Mouse (Mus musculus): ENCODE data around the gene Gtf2h4. TPM values are rescaled to one million over a fixed set of nuclear protein-coding genes. Genes with fewer than 3 reads are reported as not detected.

Gene Gtf2h4
- total and polyA plus RNA-seq, 3 experiments, result 76.3 to 97.6 TPM; not detected in 1

DNA sequence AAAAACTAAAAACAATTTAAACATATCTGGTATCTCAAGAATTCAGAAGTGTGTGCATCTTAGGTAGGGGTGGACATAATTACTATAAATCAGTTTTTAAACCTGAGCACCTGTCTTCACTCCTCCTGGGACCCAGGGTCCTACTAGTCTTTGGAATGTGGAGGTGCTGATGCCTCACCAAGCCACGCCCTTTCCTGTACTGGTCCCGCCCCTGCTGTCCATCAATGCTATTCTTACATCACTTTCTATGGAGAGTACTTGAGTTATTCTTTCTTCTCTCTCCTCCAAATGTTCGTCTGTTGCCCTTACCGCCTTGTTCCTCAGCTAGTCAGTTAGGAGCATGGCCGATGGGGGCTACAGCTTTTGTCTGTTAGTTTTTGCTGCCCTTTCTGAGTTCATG lies 37.2 kb downstream of the Gtf2h4 start:
- Histone ChIP-seq H3K36me3 (ENCODE audit: control insufficient read depth in 1 of 2, insufficient read depth in 2 of 2, low read length in 2 of 2) (peaks cover 0 to 11% of the 10 kb centered on the region in 2 experiments; a peak in 2 of 4 replicates), H3K27me3 (ENCODE audit: control insufficient read depth in 1 of 2, insufficient read depth in 2 of 2, low read length in 2 of 2) (peaks cover under 1 to 3% of the 10 kb centered on the region in 2 experiments; a peak in 1 of 4 replicates), H3K4me3 (ENCODE audit: control insufficient read depth in 1 of 2, insufficient read depth in 1 of 2, low read depth in 2 of 2, low read length in 2 of 2) (no peak overlapping the region; a peak in 1 of 4 replicates)

DNA sequence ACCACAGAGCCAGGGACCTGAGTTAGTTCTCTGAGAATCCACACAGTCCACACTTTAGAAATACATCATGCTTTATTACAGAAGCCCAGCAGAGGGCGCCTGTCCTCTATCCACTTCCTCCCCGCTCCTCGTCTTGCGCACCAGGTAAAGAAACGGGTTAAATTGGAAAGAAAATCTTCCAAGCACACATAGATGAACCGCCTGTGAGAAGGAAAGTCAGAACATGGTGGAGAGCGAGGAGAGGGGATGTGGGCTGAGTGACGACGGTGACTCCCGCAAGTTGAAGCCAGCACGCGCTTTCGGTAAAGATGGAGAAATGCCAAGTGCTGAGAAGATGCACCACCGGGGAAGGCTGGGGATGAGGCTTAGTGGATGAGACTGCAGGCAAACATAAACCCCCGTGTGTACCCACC lies 37.8 kb downstream of the Gtf2h4 start:
- TF ChIP-seq POLR2AphosphoS2 (IDR thresholded peaks at IDR 0.05; ENCODE audit: low read length) (no peak), SMC3 (IDR thresholded peaks at IDR 0.05; ENCODE audit: low read depth, low read length) (peak; percentile 66), BHLHE40 (IDR thresholded peaks at IDR 0.05; ENCODE audit: borderline replicate concordance, low read depth, low read length) (no peak), MYC (IDR thresholded peaks at IDR 0.05; ENCODE audit: low read depth, low read length) (peak; percentile 21; the same call in 1 of the 2 replicates), ELF1 (IDR thresholded peaks at IDR 0.05; ENCODE audit: low read depth, low read length) (no peak), CTCF (IDR thresholded peaks at IDR 0.05 in 2 of 3, conservative IDR thresholded peaks at IDR 0.05 in 1 of 3; ENCODE audit: control insufficient read depth in 1 of 3, insufficient read depth in 1 of 3, low read depth in 2 of 3, low read length in 3 of 3, poor library complexity in 1 of 3, severe bottlenecking in 1 of 3) (peak; percentile 56 to 79 (median 69)), RAD21 (IDR thresholded peaks at IDR 0.05; ENCODE audit: low read depth, low read length) (peak; percentile 56), MEF2A (IDR thresholded peaks at IDR 0.05; ENCODE audit: extremely low read depth, insufficient replicate concordance, low read depth, low read length, poor library complexity, severe bottlenecking) (no peak), NELFE (IDR thresholded peaks at IDR 0.05; ENCODE audit: low read depth, low read length) (no peak)
- Histone ChIP-seq H3K27ac (ENCODE audit: control insufficient read depth, low read depth, low read length) (no peak overlapping the region), H3K27me3 (ENCODE audit: control insufficient read depth in 1 of 2, insufficient read depth in 2 of 2, low read length in 2 of 2) (0 out of 4 replicates have a peak, but pooled peaks cover 0 to 3% of the 10 kb centered on the region in 2 experiments), H3K79me2 (ENCODE audit: control insufficient read depth, insufficient read depth, low read length, poor library complexity) (no peaks in the 10 kb centered on the region), H3K4me3 (ENCODE audit: control insufficient read depth in 1 of 2, insufficient read depth in 1 of 2, low read depth in 2 of 2, low read length in 2 of 2) (peak overlapping the region; percentile 57 to 63), H3K9me3 (replicated peaks; ENCODE audit: insufficient read depth, low read length) (no peaks in the 10 kb centered on the region), H3K4me1 (ENCODE audit: control insufficient read depth in 1 of 2, insufficient read depth in 2 of 2, low read length in 2 of 2) (peaks cover 0 to 17% of the 10 kb centered on the region in 2 experiments; a peak in 2 of 4 replicates), H3K9ac (ENCODE audit: control insufficient read depth, low read depth, low read length, poor library complexity, severe bottlenecking) (peak overlapping the region; percentile 41), H3K36me3 (ENCODE audit: control insufficient read depth in 1 of 2, insufficient read depth in 2 of 2, low read length in 2 of 2) (peaks cover 0 to 11% of the 10 kb centered on the region in 2 experiments; a peak in 2 of 4 replicates)
- peak; percentile 86 for DNase-seq (ENCODE audit: low read depth, low spot score)

More for the DNA sequence above, 37.2 kb downstream of the Gtf2h4 start:
- no peaks in the 10 kb centered on the region for H3K9me3 ChIP-seq (replicated peaks; ENCODE audit: insufficient read depth, low read length)
- peak; percentile 75 for DNase-seq (ENCODE audit: low read depth, low spot score)
- no peak overlapping the region for H3K27ac ChIP-seq (ENCODE audit: control insufficient read depth, low read depth, low read length)
- H3K79me2 ChIP-seq (ENCODE audit: control insufficient read depth, insufficient read depth, low read length, poor library complexity), result no peaks in the 10 kb centered on the region
- no peak for TF ChIP-seq JUND (IDR thresholded peaks at IDR 0.05; ENCODE audit: low read depth, low read length)
- no peak for TF ChIP-seq MAZ (IDR thresholded peaks at IDR 0.05; ENCODE audit: low read depth, low read length)
- TF ChIP-seq ZMIZ1 (IDR thresholded peaks at IDR 0.05; ENCODE audit: low read depth, low read length), result no peak
- no peak for TF ChIP-seq SIN3A (IDR thresholded peaks at IDR 0.05; ENCODE audit: low read length)
- TF ChIP-seq MAX (IDR thresholded peaks at IDR 0.05; ENCODE audit: low read length), result no peak
- no peak for TF ChIP-seq POLR2AphosphoS5 (IDR thresholded peaks at IDR 0.05; ENCODE audit: borderline replicate concordance, low read depth, low read length)
- no peak for TF ChIP-seq CHD1 (IDR thresholded peaks at IDR 0.05; ENCODE audit: low read depth, low read length)
- no peak for TF ChIP-seq NRF1 (IDR thresholded peaks at IDR 0.05; ENCODE audit: insufficient read depth, low read depth, low read length, poor library complexity, severe bottlenecking)
- TF ChIP-seq GATA1 (IDR thresholded peaks at IDR 0.05; ENCODE audit: low read depth, low read length), result no peak
- TF ChIP-seq POLR2A (IDR thresholded peaks at IDR 0.05; ENCODE audit: control insufficient read depth in 1 of 2, insufficient read depth in 1 of 2, low read depth in 1 of 2, low read length in 2 of 2, poor library complexity in 1 of 2), result no peak
- no peak for TF ChIP-seq E2F4 (IDR thresholded peaks at IDR 0.05; ENCODE audit: borderline replicate concordance, low read depth, low read length)
- TF ChIP-seq ZC3H11A (IDR thresholded peaks at IDR 0.05; ENCODE audit: low read depth, low read length), result no peak
- TF ChIP-seq USF1 (IDR thresholded peaks at IDR 0.05; ENCODE audit: low read depth, low read length), result no peak
- no peak for TF ChIP-seq NELFE (IDR thresholded peaks at IDR 0.05; ENCODE audit: low read depth, low read length)
- no peak for TF ChIP-seq TCF12 (IDR thresholded peaks at IDR 0.05; ENCODE audit: low read depth, low read length)
- no peak for TF ChIP-seq CHD2 (IDR thresholded peaks at IDR 0.05; ENCODE audit: low read length)
- TF ChIP-seq MEF2A (IDR thresholded peaks at IDR 0.05; ENCODE audit: extremely low read depth, insufficient replicate concordance, low read depth, low read length, poor library complexity, severe bottlenecking), result no peak
- TF ChIP-seq ZNF384 (IDR thresholded peaks at IDR 0.05; ENCODE audit: low read depth, low read length), result no peak
- H3K9ac ChIP-seq (ENCODE audit: control insufficient read depth, low read depth, low read length, poor library complexity, severe bottlenecking), result no peak overlapping the region
- H3K4me1 ChIP-seq (ENCODE audit: control insufficient read depth in 1 of 2, insufficient read depth in 2 of 2, low read length in 2 of 2), result peaks cover 0 to 17% of the 10 kb centered on the region in 2 experiments; a peak in 2 of 4 replicates
